Mouse (Mus musculus): Measurements from ENCODE around the gene Dpp10. TPM values are rescaled to one million over a fixed set of nuclear protein-coding genes. Genes with fewer than 3 reads are reported as not detected.

The Dpp10 gene
- total RNA-seq, 1 experiment from 2014 or later, result not detected

- no peak for ATAC-seq (replicated peaks in 1 of 2; ENCODE audit: insufficient read depth in 1 of 2, low FRiP score in 2 of 2, low TSS enrichment in 1 of 2, low read depth in 1 of 2, poor library complexity in 2 of 2, severe bottlenecking in 2 of 2)
Observed at GRCm38 (mm10) chr1:123928003-123928370, 117.4 kb downstream of the Dpp10 start.

DNA sequence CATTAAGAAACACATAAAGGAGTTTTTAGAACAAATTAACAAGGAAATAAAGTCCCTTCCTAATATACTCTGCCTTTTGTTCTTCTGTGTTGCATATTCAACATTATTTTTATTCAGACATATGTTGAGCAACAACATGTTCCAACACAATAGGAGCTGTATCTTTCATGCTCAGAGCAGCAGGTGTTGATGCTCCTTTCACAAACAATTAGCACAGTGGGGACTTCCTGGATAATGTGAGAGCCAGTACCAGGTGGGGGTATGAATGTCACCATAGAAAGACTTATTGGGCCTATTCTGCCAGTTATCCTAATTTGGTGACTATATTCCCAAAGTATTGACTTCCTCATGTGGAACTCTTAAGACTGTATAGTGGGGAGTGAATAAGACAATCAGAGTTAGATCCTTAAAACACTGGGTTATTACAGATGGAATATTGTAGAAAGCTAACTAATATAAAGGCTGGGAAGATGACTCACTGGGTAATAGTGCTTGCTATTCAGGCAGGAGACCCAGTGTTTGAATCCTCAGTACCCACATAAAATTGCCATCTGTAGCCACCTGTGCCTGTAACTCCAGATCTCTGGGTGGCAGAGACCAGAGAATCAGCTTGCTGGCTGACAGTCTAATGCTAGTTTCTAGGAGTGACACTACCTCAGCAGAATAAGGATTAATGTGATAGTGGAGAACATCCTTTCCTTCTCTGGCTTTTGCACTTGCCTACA, 117.9 kb downstream of the Dpp10 start:
- ATAC-seq (replicated peaks in 1 of 2; ENCODE audit: insufficient read depth in 1 of 2, low FRiP score in 2 of 2, low TSS enrichment in 1 of 2, low read depth in 1 of 2, poor library complexity in 2 of 2, severe bottlenecking in 2 of 2), result no peak

DNA sequence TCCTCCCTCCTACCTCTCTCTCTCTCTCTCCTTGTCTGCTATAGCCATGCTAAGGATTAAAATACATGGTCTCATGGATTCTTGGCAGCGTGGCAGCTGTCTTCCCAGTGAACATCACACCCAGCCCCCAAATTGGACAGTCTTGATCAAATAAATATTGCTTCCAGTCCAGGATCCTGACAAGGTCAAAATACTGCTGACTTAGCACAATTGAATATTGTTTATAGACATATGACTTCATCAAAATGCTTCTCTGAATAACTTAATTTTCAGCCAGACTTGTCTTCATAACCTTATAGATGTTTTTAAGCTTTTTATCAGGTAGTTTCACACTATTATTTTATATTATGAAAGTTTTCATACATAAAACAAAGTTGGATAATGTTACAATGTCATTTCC, 120.5 kb downstream of the Dpp10 start:
- ATAC-seq (replicated peaks in 1 of 2; ENCODE audit: insufficient read depth in 1 of 2, low FRiP score in 2 of 2, low TSS enrichment in 1 of 2, low read depth in 1 of 2, poor library complexity in 2 of 2, severe bottlenecking in 2 of 2), result no peak

GRCm38 (mm10) chr1:123923907-123924306, 121.5 kb downstream of the Dpp10 start:
- no peak for ATAC-seq (replicated peaks in 1 of 2; ENCODE audit: insufficient read depth in 1 of 2, low FRiP score in 2 of 2, low TSS enrichment in 1 of 2, low read depth in 1 of 2, poor library complexity in 2 of 2, severe bottlenecking in 2 of 2)

GRCm38 (mm10) chr1:123919606-123920005, 125.8 kb downstream of the Dpp10 start:
- peak in 1 of 2 experiments; percentile 12; a peak in 1 of 4 replicates for ATAC-seq (replicated peaks in 1 of 2; ENCODE audit: insufficient read depth in 1 of 2, low FRiP score in 2 of 2, low TSS enrichment in 1 of 2, low read depth in 1 of 2, poor library complexity in 2 of 2, severe bottlenecking in 2 of 2)

DNA sequence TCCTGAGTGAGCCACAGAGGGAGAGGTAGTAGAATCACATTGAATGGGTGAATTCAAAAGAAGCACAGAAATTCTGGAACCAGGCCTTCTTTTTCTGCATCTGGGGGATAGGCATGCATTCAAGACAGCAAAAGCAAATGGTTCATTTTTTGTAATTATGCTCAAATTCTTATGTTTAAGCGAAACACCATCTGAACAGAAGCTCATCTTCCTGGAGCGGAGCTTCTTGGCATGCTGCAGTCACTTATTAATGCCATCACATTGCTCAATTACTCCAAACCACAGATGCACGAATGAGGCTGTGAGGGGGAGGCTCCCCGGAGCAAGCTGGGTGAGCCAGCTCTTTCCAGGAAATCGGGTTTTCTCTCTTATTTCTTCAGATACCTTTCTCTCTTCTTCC, 142.7 kb downstream of the Dpp10 start:
- no peak for ATAC-seq (replicated peaks in 1 of 2; ENCODE audit: insufficient read depth in 1 of 2, low FRiP score in 2 of 2, low TSS enrichment in 1 of 2, low read depth in 1 of 2, poor library complexity in 2 of 2, severe bottlenecking in 2 of 2)

- no peak for ATAC-seq (replicated peaks in 1 of 2; ENCODE audit: insufficient read depth in 1 of 2, low FRiP score in 2 of 2, low TSS enrichment in 1 of 2, low read depth in 1 of 2, poor library complexity in 2 of 2, severe bottlenecking in 2 of 2)
Observed at GRCm38 (mm10) chr1:123901218-123901617, 144.1 kb downstream of the Dpp10 start.

DNA sequence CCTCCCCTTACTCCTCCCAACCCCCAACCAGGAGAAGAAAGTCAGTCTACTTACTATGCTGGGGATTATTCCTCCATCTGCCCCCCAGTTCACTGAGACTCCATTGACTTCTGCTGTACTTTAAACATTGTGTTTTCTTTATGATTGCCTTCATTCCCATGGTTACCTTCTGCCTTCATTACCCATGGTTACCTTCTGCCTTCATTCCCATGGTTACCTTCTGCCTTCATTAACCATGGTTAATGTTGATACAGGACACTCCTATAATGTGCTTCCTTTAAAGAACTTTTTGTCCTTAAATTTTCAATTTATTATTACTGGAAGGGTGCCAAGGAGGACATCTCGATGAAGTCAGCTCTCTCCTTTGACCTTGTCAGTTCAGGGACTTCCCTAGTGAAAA, 158.1 kb downstream of the Dpp10 start:
- ATAC-seq (replicated peaks in 1 of 2; ENCODE audit: insufficient read depth in 1 of 2, low FRiP score in 2 of 2, low TSS enrichment in 1 of 2, low read depth in 1 of 2, poor library complexity in 2 of 2, severe bottlenecking in 2 of 2), result no peak

- no peak for ATAC-seq (replicated peaks in 1 of 2; ENCODE audit: insufficient read depth in 1 of 2, low FRiP score in 2 of 2, low TSS enrichment in 1 of 2, low read depth in 1 of 2, poor library complexity in 2 of 2, severe bottlenecking in 2 of 2)
Observed at GRCm38 (mm10) chr1:123846881-123847280, 198.5 kb downstream of the Dpp10 start.

- ATAC-seq (replicated peaks in 1 of 2; ENCODE audit: insufficient read depth in 1 of 2, low FRiP score in 2 of 2, low TSS enrichment in 1 of 2, low read depth in 1 of 2, poor library complexity in 2 of 2, severe bottlenecking in 2 of 2), result no peak
Observed at GRCm38 (mm10) chr1:123801206-123801605, 244.2 kb downstream of the Dpp10 start.

DNA sequence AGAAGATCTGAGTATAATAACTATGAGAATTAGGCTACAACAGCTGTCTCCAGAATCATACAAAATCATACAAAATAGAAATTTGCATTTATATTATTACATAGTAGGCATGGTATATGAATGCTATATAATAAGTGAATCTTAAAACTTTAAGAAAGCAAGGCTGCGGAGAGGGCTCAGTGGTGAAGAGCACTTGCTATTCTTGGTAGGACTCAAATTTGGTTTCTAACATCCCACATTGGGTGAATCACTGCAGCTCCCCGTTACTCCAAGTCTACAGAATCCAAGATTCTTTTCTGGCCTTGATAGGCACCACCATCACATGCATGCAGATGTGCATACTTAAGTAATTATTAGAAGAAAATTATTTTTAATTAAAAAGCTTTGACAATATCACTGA, 279.8 kb downstream of the Dpp10 start:
- no peak for ATAC-seq (replicated peaks in 1 of 2; ENCODE audit: insufficient read depth in 1 of 2, low FRiP score in 2 of 2, low TSS enrichment in 1 of 2, low read depth in 1 of 2, poor library complexity in 2 of 2, severe bottlenecking in 2 of 2)

DNA sequence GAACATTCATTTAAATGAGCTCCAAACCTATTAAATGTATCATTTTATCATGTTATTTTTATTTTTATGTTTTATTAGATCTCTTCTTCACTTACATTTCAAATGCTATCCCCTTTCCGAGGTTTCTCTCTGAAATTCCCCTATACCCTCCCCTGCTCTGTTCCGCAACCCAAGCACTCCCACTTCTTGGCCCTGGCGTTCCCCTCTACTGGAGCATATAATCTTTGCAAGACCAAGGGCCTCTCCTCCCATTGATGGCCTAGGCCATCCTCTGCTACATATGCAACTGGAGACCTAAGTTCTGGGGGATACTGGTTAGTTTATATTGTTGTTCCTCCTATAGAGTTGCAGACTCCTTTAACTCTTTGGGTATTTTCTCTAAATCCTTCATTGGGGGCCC, 283.1 kb downstream of the Dpp10 start:
- no peak for ATAC-seq (replicated peaks in 1 of 2; ENCODE audit: insufficient read depth in 1 of 2, low FRiP score in 2 of 2, low TSS enrichment in 1 of 2, low read depth in 1 of 2, poor library complexity in 2 of 2, severe bottlenecking in 2 of 2)

DNA sequence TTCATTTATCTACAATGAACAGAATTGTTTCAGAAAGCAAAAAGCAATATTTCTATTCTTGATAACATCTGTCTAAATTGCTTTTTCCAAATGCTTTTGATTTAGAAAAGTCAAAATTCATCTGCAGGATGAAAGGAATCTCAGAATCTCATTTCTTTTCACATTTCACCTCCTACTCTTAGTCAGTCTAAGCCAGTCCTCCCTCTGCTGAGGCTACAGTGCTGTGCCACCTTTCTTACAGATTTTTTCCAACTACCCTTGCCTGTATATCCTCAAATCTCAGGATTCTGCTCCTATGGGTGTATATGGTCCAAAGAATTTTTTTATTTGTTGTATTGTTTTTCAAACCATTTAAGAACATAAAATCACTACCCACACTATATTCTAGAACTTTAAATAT, 289.3 kb downstream of the Dpp10 start:
- no peak for ATAC-seq (replicated peaks in 1 of 2; ENCODE audit: insufficient read depth in 1 of 2, low FRiP score in 2 of 2, low TSS enrichment in 1 of 2, low read depth in 1 of 2, poor library complexity in 2 of 2, severe bottlenecking in 2 of 2)

DNA sequence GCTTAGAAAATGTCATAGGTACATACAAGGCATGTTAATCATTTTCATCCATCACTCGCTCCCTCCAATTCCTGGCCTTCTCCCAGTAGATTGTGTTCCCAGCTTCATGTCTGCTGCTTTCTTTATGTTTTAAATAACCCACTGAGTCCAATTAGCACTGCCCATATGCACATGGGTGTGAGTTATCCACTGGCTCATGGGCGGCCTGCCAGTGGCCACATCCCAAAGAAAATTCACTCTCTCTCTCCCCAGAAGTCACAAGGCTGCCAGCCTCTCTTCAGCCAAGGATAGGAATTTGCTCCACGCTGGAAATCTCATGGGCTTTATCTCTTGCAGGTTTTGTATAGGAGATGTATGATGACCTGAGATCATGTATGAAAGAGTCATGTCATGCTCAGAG, 338.1 kb downstream of the Dpp10 start:
- ATAC-seq (replicated peaks in 1 of 2; ENCODE audit: insufficient read depth in 1 of 2, low FRiP score in 2 of 2, low TSS enrichment in 1 of 2, low read depth in 1 of 2, poor library complexity in 2 of 2, severe bottlenecking in 2 of 2), result no peak

- no peak for ATAC-seq (replicated peaks in 1 of 2; ENCODE audit: insufficient read depth in 1 of 2, low FRiP score in 2 of 2, low TSS enrichment in 1 of 2, low read depth in 1 of 2, poor library complexity in 2 of 2, severe bottlenecking in 2 of 2)
Observed at GRCm38 (mm10) chr1:123658409-123658808, 386.9 kb downstream of the Dpp10 start.

DNA sequence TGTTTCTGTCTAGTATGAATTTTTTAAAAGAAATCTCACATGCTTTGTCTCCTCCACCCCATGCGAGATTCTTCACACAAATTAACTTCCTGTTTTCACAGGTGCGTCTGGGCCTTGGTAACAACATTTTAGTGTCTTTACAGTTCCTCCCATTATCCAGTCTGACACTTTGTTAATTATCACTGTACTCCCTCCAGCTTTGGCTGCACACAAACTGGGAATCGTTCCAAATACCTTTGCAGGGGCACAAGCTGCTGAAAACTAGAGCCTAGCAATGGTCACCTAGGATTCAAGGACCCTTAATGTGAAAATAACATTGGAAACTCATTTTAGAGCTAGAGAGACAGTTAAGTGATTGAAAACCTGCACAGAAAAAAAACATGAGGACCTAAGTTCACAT, 388.8 kb downstream of the Dpp10 start:
- ATAC-seq (replicated peaks in 1 of 2; ENCODE audit: insufficient read depth in 1 of 2, low FRiP score in 2 of 2, low TSS enrichment in 1 of 2, low read depth in 1 of 2, poor library complexity in 2 of 2, severe bottlenecking in 2 of 2), result no peak

- ATAC-seq (replicated peaks in 1 of 2; ENCODE audit: insufficient read depth in 1 of 2, low FRiP score in 2 of 2, low TSS enrichment in 1 of 2, low read depth in 1 of 2, poor library complexity in 2 of 2, severe bottlenecking in 2 of 2), result no peak
Observed at GRCm38 (mm10) chr1:123637897-123638296, 407.5 kb downstream of the Dpp10 start.

DNA sequence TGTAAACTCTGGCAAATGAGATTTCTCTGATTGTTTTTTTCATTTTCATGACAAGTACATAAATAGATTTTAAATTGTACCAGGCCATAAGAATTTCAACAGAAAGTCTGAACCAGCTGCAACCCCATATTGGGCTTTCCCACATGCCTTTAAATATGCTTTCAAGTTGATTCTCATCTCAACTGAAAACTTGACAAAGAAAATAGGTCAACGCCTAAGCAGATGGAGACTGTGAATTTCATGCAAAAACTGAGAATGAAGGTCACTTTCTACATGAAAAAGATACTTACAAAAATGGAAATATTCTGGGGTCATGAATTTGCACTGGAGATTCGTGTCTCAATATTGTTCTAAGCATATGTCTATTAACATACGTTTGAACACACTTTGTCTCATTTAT, 417.1 kb downstream of the Dpp10 start:
- ATAC-seq (replicated peaks in 1 of 2; ENCODE audit: insufficient read depth in 1 of 2, low FRiP score in 2 of 2, low TSS enrichment in 1 of 2, low read depth in 1 of 2, poor library complexity in 2 of 2, severe bottlenecking in 2 of 2), result no peak

DNA sequence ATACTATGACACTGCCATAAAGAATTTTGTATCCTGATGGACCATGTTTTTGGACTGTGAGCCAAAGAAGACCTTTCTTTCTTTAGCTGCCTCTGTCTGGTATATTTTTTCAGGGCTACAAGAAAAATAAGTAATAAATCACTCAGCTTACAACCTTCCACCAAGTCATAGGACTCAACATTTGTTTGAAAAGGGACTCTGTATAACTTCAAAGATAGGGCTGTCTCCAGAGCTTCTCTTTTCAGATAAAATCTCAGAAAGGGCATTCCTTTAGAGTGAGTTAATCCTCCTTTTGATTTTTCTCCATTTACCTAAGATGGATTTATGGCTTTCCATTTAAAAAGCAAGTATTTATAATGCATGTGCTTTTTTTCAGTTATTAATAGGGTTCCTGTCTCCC, 460.5 kb downstream of the Dpp10 start:
- ATAC-seq (replicated peaks in 1 of 2; ENCODE audit: insufficient read depth in 1 of 2, low FRiP score in 2 of 2, low TSS enrichment in 1 of 2, low read depth in 1 of 2, poor library complexity in 2 of 2, severe bottlenecking in 2 of 2), result no peak
